Mouse (Mus musculus) urinary bladder, adult 2 months (tissue): ENCODE data around the gene Rexo1. TPM values are rescaled to one million over a fixed set of nuclear protein-coding genes. Genes with fewer than 3 reads are reported as not detected.
A peak's percentile ranks its signal among the peaks of the same experiment; 100 is the strongest.

Source experiments
- DNase-seq: peaks from one replicate; pipeline ENCODE4 v3.0.0; 2022; ENCODE audit warnings: low spot score
- polyA plus RNA-seq: library from polyadenylated mRNA; depleted of rRNA; stranded (reverse); fragments of >200 nt; gene quantifications from 2 replicates; pipeline ENCODE4 v1.2.3, GENCODE M21; 2012

Rexo1 gene
- polyA plus RNA-seq, 1 experiment: 21.2 TPM

GRCm38 (mm10) chr10:80584642-80585552, 23.5 kb upstream of the Rexo1 start:
- DNase-seq: no peak

GRCm38 (mm10) chr10:80584045-80584488, 22.7 kb upstream of the Rexo1 start:
- DNase-seq: no peak

- DNase-seq: no peak
Measured at GRCm38 (mm10) chr10:80583047-80583446, 21.7 kb upstream of the Rexo1 start.

- no peak for DNase-seq
Measured at GRCm38 (mm10) chr10:80578911-80579310, 17.6 kb upstream of the Rexo1 start.

GRCm38 (mm10) chr10:80578131-80578750, 16.9 kb upstream of the Rexo1 start:
- DNase-seq: peak; percentile 70

- peak; percentile 99 for DNase-seq
Measured at GRCm38 (mm10) chr10:80577195-80578130, 16.1 kb upstream of the Rexo1 start, which contains the start of gene Klf16. Klf16 (minus strand) TSS chr10:80577321.

- DNase-seq: peak; percentile 56
Measured at GRCm38 (mm10) chr10:80576351-80577194, 15.2 kb upstream of the Rexo1 start.

GRCm38 (mm10) chr10:80575925-80576324, 14.6 kb upstream of the Rexo1 start:
- no peak for DNase-seq

- DNase-seq: no peak
Measured at GRCm38 (mm10) chr10:80574896-80575295, 13.5 kb upstream of the Rexo1 start.

- DNase-seq: no peak
Measured at GRCm38 (mm10) chr10:80573944-80574343, 12.6 kb upstream of the Rexo1 start.

GRCm38 (mm10) chr10:80572477-80572876, 11.1 kb upstream of the Rexo1 start:
- no peak for DNase-seq

GRCm38 (mm10) chr10:80570871-80571836, 9.8 kb upstream of the Rexo1 start:
- DNase-seq: no peak

- no peak for DNase-seq
Measured at GRCm38 (mm10) chr10:80570419-80570818, 9.1 kb upstream of the Rexo1 start.

- no peak for DNase-seq
Measured at GRCm38 (mm10) chr10:80569664-80570066, 8.3 kb upstream of the Rexo1 start.

- DNase-seq: no peak
Measured at GRCm38 (mm10) chr10:80568876-80569275, 7.5 kb upstream of the Rexo1 start.

- DNase-seq: peak; percentile 70
Measured at GRCm38 (mm10) chr10:80566375-80567092, 5.2 kb upstream of the Rexo1 start.

GRCm38 (mm10) chr10:80560621-80561020, 739 bp downstream of the Rexo1 start:
- no peak for DNase-seq

- DNase-seq: no peak
Measured at GRCm38 (mm10) chr10:80559431-80559830, 1.9 kb downstream of the Rexo1 start.
